Mouse (Mus musculus) embryonic stem cell, embryonic (primary cell): ENCODE measurements around the gene Creg1.

Experiments used
- CTCF ChIA-PET, 4 experiments: fragments of 300-600 bp in 2 of 4; fragments of 350-600 bp in 2 of 4; sonication (Branson Sonifier 250); formaldehyde crosslinking; loops; one replicate each; lab custom pipeline; 2022; ENCODE audit warnings: inconsistent platforms in 2 of 4; lab: Charles Lee
- POLR2A ChIA-PET, 4 experiments: fragments of 300-600 bp in 2 of 4; fragments of 350-600 bp in 2 of 4; sonication (Branson Sonifier 250); formaldehyde crosslinking; loops; one replicate each; lab custom pipeline; 2022; ENCODE audit warnings: antibody characterized with exemption in 4 of 4, inconsistent platforms in 1 of 4; lab: Charles Lee

Gene Creg1

GRCm38 (mm10) chr1:165768894-165769512 lies 5.5 kb downstream of the Creg1 start:
- ChIA-PET POLR2A (interaction anchor here in 2 of 4 experiments (0.7 to 1.3 kb wide), 5 partner anchors 135 to 1310 kb away, joined by 3 read pairs; partner anchors contain the start of gene Mpzl1 (in 1 of the 2)), CTCF (interaction anchor here in 3 of 4 experiments (0.7 to 1.1 kb wide), 3 partner anchors 12 to 89 kb away, joined by 3 to 5 read pairs (median 4); no protein-coding TSS in a partner anchor)

DNA sequence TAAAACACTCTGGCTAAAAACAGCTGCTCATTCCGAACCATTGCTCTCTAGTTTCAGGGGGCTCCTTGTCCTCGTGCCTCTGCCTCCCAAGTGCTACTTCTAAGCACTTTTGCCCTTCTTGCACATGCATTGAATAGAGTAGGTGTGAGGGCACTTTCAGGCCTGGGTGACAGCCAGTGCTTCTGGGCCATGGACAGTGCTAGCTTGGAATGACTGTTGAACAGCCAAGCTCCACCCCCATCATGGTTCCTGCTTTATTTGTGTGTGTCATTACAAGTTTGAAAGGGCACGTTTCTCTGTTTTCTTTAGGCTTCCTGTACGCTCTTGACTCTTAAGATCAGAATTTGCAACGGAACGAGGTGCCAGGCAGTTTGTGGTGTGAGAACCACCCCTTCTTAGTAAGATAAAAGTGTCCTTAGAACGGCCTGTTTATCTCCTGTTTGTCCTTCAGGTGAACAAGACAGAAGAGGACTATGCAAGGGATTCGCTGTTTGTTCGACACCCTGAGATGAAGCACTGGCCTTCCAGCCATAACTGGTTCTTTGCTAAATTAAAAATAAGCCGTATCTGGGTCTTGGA lies 6.7 kb downstream of the Creg1 start:
- ChIA-PET POLR2A (interaction anchor here in 2 of 4 experiments (0.8 to 1.9 kb wide), 5 partner anchors 11 to 357 kb away, joined by 3 to 6 read pairs (median 3); partner anchors contain the start of genes Dcaf6 (in 1 of the 2), Dusp27 (in 1 of the 2) and Mpc2 (in 1 of the 2)), CTCF (interaction anchor here in 3 of 4 experiments (0.6 to 1.9 kb wide), 8 partner anchors 10 to 1843 kb away, joined by 3 to 12 read pairs (median 3); partner anchors contain the start of gene Mpc2 (in 1 of the 3))

DNA sequence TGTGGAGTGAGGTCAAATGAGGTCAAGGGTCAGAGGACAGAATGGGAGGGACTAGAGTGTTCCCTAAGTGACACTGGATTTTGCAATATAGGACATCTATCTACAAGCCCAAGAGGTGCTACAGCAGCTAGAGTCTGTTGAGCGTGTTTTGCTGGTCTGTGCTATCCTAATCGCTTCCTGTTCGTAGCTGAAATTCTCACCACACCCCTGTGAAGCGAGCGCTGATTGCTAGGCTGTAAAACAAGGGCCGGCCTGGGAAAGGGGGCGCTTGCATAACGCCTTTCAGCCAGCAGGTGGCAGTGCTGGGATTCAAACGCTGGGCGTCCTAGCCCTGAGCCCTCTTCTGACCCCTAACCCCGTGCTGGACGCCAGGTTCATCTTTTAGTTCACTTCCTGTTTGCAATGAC lies 7.9 kb downstream of the Creg1 start:
- POLR2A ChIA-PET = interaction anchor here (0.5 to 1.9 kb wide), 10 partner anchors 10 to 356 kb away, joined by 3 to 6 read pairs (median 4); partner anchors contain the start of genes Mpc2 (in 2 of the 4), Dcaf6 (in 1 of the 4), Dusp27 (in 1 of the 4) and Pou2f1 (in 1 of the 4)
- CTCF ChIA-PET = interaction anchor here in 3 of 4 experiments (0.6 to 1.9 kb wide), 10 partner anchors 9 to 933 kb away, joined by 3 to 12 read pairs (median 4); partner anchors contain the start of gene Mpc2 (in 1 of the 3)

DNA sequence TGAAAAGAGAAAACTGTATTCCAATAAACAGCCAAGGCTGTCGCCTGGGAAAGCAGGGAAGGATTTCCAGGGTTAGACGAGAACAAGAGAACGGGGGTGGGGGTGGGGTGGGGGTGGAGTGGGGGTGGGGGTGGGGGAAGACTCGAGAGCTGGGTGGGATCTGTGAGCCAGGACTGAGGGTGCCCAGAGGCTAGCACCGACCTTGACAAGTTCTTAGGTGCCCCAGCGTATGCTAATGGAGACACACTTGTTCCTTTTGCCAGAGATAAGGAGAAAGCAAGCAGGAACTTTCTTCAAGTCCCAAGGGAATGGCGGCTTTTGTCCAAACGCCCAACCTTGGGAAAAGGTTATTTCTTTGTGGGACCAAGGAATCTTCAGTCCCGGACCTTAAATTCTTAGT lies 8.5 kb downstream of the Creg1 start:
- ChIA-PET POLR2A (interaction anchor here in 3 of 4 experiments (0.5 to 1.9 kb wide), 8 partner anchors 9 to 353 kb away, joined by 3 to 6 read pairs (median 4); partner anchors contain the start of genes Mpc2 (in 1 of the 3) and Pou2f1 (in 1 of the 3)), CTCF (interaction anchor here in 2 of 4 experiments (1.0 to 1.9 kb wide), 2 partner anchors 8 to 9 kb away, joined by 5 to 12 read pairs; no protein-coding TSS in a partner anchor)

- ChIA-PET POLR2A (no interaction called here), CTCF (interaction anchor here in 3 of 4 experiments (0.7 to 1.2 kb wide), 3 partner anchors 357 to 543 kb away, joined by 3 to 4 read pairs (median 3); no protein-coding TSS in a partner anchor)
These were observed 12.2 kb downstream of the Creg1 start for GRCm38 (mm10) chr1:165775518-165776294.

GRCm38 (mm10) chr1:165779954-165780585 lies 16.5 kb downstream of the Creg1 start:
- CTCF ChIA-PET = interaction anchor here (0.5 to 2.3 kb wide), 62 partner anchors 9 to 544 kb away, joined by 3 to 20 read pairs (median 4); partner anchors contain the start of genes Creg1 (in 2 of the 4), Cd247 (in 1 of the 4) and Pou2f1 (in 1 of the 4)
- POLR2A ChIA-PET = interaction anchor here in 2 of 4 experiments (0.6 to 1.7 kb wide), 8 partner anchors 9 to 345 kb away, joined by 3 to 6 read pairs (median 4); partner anchors contain the start of gene Creg1 (in 1 of the 2)

- ChIA-PET CTCF (interaction anchor here (0.5 to 2.3 kb wide), 60 partner anchors 8 to 544 kb away, joined by 3 to 20 read pairs (median 4); partner anchors contain the start of genes Creg1 (in 2 of the 4), Cd247 (in 1 of the 4) and Pou2f1 (in 1 of the 4)), POLR2A (interaction anchor here in 2 of 4 experiments (0.6 to 1.7 kb wide), 5 partner anchors 9 to 344 kb away, joined by 3 to 6 read pairs (median 4); partner anchors contain the start of gene Creg1 (in 1 of the 2))
These were observed 17.1 kb downstream of the Creg1 start for GRCm38 (mm10) chr1:165780586-165781111.

- POLR2A ChIA-PET = interaction anchor here in 1 of 4 experiments (0.6 to 1.7 kb wide), 2 partner anchors 10 to 29 kb away, joined by 3 to 6 read pairs; no protein-coding TSS in a partner anchor
- CTCF ChIA-PET = interaction anchor here (0.7 to 2.3 kb wide), 7 partner anchors 10 to 379 kb away, joined by 3 to 20 read pairs (median 4); no protein-coding TSS in a partner anchor
These were observed 17.9 kb downstream of the Creg1 start for GRCm38 (mm10) chr1:165781426-165781825.

GRCm38 (mm10) chr1:165781911-165782310 lies 18.4 kb downstream of the Creg1 start:
- ChIA-PET POLR2A (interaction anchor here in 1 of 4 experiments (1.7 kb wide), 1 partner anchor 11 kb away, joined by 6 read pairs; no protein-coding TSS in a partner anchor), CTCF (interaction anchor here in 3 of 4 experiments (0.6 to 1.2 kb wide), 3 partner anchors 9 to 451 kb away, joined by 3 read pairs; no protein-coding TSS in a partner anchor)

DNA sequence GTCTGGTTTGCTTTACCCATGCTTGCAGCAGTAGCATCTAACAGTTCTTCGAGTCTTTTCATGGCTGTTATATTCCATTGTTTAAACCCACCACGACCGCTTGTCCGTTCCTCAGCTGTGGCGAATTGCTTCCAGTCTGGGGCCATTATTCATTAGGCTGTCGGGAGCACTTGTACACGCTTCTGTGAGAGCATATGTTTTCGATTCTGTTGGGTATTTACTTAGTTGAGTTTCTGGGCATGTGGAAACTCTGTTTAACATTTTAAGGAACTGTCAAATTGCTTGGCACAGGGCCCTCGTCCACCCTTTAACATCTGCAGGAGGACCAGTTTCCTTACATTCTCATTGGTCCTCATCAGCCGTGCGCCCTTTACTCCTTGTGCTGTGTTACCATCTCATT lies 22.8 kb downstream of the Creg1 start:
- POLR2A ChIA-PET = interaction anchor here in 1 of 4 experiments (0.6 kb wide), 1 partner anchor 137 kb away, joined by 7 read pairs; no protein-coding TSS in a partner anchor
- CTCF ChIA-PET = no interaction called here

DNA sequence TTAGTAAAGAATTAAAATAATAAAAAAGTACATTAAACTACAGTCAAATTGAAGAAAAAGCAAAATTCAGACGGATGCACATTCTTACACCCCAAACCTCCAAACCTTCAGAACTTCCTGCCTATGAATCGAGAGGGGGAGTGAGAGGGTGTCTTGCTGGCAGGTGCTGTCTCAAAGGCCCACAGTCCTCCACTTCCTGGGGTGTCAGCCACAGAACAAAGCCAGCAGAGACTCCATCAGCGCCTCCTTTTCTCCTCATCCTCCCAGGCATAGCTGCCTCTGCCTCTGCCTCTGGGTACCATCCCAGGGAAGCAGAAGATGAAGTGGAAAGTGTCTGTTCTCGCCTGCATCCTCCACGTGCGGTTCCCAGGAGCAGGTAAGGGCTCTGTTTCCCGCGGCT lies 25.0 kb downstream of the Creg1 start, which contains the start of gene Cd247:
Gene Cd247, plus strand, starts transcription at position 171 of the 400 bp plus-strand sequence.
- ChIA-PET POLR2A (interaction anchor here in 2 of 4 experiments (0.9 to 1.6 kb wide), 6 partner anchors 9 to 214 kb away, joined by 3 to 5 read pairs (median 4); partner anchors contain the start of gene Pou2f1 (in 1 of the 2)), CTCF (interaction anchor here in 2 of 4 experiments (0.9 to 3.4 kb wide), 2 partner anchors 8 kb away, joined by 3 to 15 read pairs; no protein-coding TSS in a partner anchor)

- POLR2A ChIA-PET = interaction anchor here in 2 of 4 experiments (0.9 to 1.6 kb wide), 8 partner anchors 10 to 213 kb away, joined by 3 to 5 read pairs (median 4); partner anchors contain the start of genes Creg1 (in 1 of the 2) and Pou2f1 (in 1 of the 2)
These were observed 25.6 kb downstream of the Creg1 start for GRCm38 (mm10) chr1:165789066-165789660.

GRCm38 (mm10) chr1:165789963-165790362 lies 26.4 kb downstream of the Creg1 start:
- ChIA-PET CTCF (interaction anchor here in 2 of 4 experiments (0.7 to 3.4 kb wide), 2 partner anchors 10 to 239 kb away, joined by 5 to 15 read pairs; no protein-coding TSS in a partner anchor), POLR2A (interaction anchor here in 2 of 4 experiments (0.9 to 1.6 kb wide), 6 partner anchors 10 to 213 kb away, joined by 3 to 5 read pairs (median 4); partner anchors contain the start of genes Creg1 (in 1 of the 2) and Pou2f1 (in 1 of the 2))

More at GRCm38 (mm10) chr1:165789066-165789660, 25.6 kb downstream of the Creg1 start:
- CTCF ChIA-PET = interaction anchor here (0.6 to 3.4 kb wide), 4 partner anchors 8 to 238 kb away, joined by 3 to 15 read pairs (median 4); no protein-coding TSS in a partner anchor

DNA sequence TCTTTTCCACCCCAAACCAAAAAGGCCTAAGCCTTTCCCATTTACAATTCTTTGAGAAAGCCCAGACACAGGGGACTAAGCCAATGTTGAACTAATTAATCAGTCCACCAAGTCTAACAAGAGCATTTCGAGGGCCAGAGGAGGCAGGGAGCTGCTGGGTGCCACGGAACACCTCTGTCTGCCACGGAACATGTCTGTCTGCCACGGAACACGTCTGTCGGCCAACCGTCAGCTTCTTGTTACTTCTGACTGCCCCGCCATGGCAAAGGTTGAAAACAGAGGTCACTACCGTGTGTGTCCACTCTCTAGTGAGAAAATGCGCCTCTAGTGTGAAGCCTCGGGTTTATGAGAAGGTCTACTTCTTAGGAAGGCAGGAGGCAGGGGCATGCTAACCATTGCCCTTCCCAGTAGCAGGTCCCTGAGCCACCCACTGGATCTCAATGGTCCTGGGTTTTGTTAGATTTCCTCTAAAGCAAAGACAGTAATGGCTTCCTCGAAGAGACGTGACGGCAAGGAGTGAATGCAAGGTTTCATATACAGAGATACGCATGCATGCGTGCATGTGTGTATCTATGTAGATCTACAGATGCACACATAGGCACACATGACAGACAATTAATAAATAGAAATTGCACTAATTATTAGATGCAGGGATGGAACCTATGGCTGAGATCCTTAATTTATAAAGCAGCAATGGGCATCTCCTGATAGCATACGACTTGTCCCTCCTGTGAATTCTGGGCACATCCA lies 27.1 kb downstream of the Creg1 start:
- ChIA-PET POLR2A (interaction anchor here in 1 of 4 experiments (1.0 to 1.4 kb wide), 2 partner anchors 27 to 46 kb away, joined by 3 read pairs; partner anchors contain the start of gene Creg1), CTCF (interaction anchor here in 1 of 4 experiments (3.4 kb wide), 1 partner anchor 11 kb away, joined by 15 read pairs; no protein-coding TSS in a partner anchor)
